Mouse (Mus musculus) small intestine, adult 2 months (tissue): Measurements from ENCODE around the gene Sec61a1.

Experiments
- CTCF ChIP-seq: fragments of 200-500 bp; IDR thresholded peaks from 2 replicates; pipeline ENCODE4 v1.5.1; 2012; ENCODE audit warnings: low read depth, mild to moderate bottlenecking, control low read depth, inconsistent platforms, low read length, moderate library complexity, mixed read lengths; ENCODE audit not compliant: insufficient replicate concordance, insufficient read length; ENCODE audit errors: extremely low read depth
- POLR2A ChIP-seq: fragments of 200-500 bp; IDR thresholded peaks from 2 replicates; pipeline ENCODE4 v1.6.1; 2012; ENCODE audit warnings: low read depth, mild to moderate bottlenecking, control low read depth, inconsistent platforms, low read length, moderate library complexity

DNA sequence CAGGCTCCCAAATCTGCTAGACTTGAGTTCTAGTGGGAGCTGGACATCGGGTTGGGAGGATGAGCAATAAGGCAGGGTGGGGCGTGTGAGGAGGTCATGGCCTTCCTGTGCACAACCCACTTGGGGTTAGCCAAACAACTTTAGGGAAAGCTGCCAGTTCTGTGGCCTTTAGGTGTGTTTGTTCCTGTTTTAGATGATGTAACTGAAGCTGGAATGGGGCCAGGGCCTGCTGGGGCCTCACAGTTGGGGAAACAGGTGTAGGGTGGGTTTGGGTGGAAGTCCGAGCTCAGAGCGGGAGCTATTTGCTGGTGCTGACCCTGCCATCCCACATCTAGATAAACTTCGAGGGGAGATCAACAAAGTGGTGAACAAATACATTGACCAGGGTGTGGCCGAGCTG lies 33.3 kb downstream of the Sec61a1 start:
- TF ChIP-seq CTCF (no peak), POLR2A (no peak)
